Mouse (Mus musculus) neural tube, embryonic 12.5 days (tissue): ENCODE data around the gene Nmrk2. TPM values are rescaled to one million over a fixed set of nuclear protein-coding genes. Genes with fewer than 3 reads are reported as not detected.

Experiments
- ATAC-seq: fragments of 200-750 bp; cut with Nextera tagmentation; 2 replicates; pipeline ENCODE4 v1.8.0; 2017; ENCODE audit warnings: low read depth, mild to moderate bottlenecking, moderate TSS enrichment, moderate library complexity; ENCODE audit not compliant: low FRiP score
- H3K27ac ChIP-seq: fragments of 300-500 bp; sonication (generic); 2 replicates; pipeline ENCODE4 v1.5.1; 2016
- H3K27me3 ChIP-seq: fragments of 300-500 bp; sonication (generic); replicated peaks from 2 replicates; pipeline ENCODE4 v1.6.1; 2016; ENCODE audit warnings: mild to moderate bottlenecking
- H3K36me3 ChIP-seq: fragments of 300-500 bp; sonication (generic); 2 replicates; pipeline ENCODE4 v1.6.1; 2016; ENCODE audit warnings: mild to moderate bottlenecking
- H3K4me1 ChIP-seq: fragments of 300-500 bp; sonication (generic); 2 replicates; pipeline ENCODE4 v1.6.1; 2016
- H3K4me2 ChIP-seq: fragments of 300-500 bp; sonication (generic); replicated peaks from 2 replicates; pipeline ENCODE4 v1.6.1; 2016; ENCODE audit warnings: mild to moderate bottlenecking
- H3K4me3 ChIP-seq: fragments of 300-500 bp; sonication (generic); 2 replicates; pipeline ENCODE4 v1.5.1; 2016
- H3K9ac ChIP-seq: fragments of 300-500 bp; sonication (generic); 2 replicates; pipeline ENCODE4 v1.6.1; 2016; ENCODE audit warnings: mild to moderate bottlenecking
- H3K9me3 ChIP-seq: fragments of 300-500 bp; sonication (generic); 2 replicates; pipeline ENCODE4 v1.6.1; 2016; ENCODE audit warnings: mild to moderate bottlenecking
- WGBS: fragments of 180-500 bp; shearing (Covaris S2); methylation state at CpG from one replicate; pipeline ENCODE4 v1.1.7; 2016; 5-methylcytosine and 5-hydroxymethylcytosine counted together
- polyA plus RNA-seq: library from polyadenylated mRNA; unstranded; fragments of >200 nt; fragmentation: Nextera tagmentation; extraction: Ambion mirVana; gene quantifications from 2 replicates; pipeline ENCODE4 v1.2.1, GENCODE M21; 2016

Gene Nmrk2
- polyA plus RNA-seq, 1 experiment from 2014 or later: not detected

DNA sequence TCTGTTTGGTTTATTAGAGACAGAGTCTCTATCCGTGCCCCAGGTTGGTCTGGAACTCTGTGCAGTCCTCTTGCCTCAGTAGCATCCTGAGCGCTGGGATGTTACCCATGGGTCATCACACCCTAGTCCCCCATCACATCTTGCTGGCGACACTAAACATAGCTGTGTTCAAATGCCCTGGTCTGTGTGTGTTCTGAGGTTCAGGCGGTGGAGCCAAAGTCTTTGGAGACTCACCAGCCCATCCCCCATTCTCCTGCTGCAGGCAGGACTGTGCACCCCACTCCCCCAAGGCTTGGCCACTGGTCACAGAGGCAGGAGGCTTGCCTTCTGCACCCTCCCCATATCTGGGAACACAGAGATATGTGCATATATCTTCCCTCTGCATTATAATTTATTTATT is 2.3 kb upstream of the Nmrk2 start:
- H3K36me3 ChIP-seq: peaks cover 26% of the 10 kb centered on the region
- H3K9me3 ChIP-seq: no peaks in the 10 kb centered on the region
- ATAC-seq: 0 out of 2 replicates have a peak, but pooled peaks have one; percentile 26
- no peak overlapping the region for H3K9ac ChIP-seq
- H3K4me1 ChIP-seq: no peaks in the 10 kb centered on the region
- 69% methylated on average over 4 of the region's 4 CpGs for WGBS
- peaks cover 6% of the 10 kb centered on the region; the same call in 1 of the 2 replicates for H3K27me3 ChIP-seq
- no peak overlapping the region for H3K27ac ChIP-seq
- no peak overlapping the region for H3K4me3 ChIP-seq
- no peak overlapping the region for H3K4me2 ChIP-seq

DNA sequence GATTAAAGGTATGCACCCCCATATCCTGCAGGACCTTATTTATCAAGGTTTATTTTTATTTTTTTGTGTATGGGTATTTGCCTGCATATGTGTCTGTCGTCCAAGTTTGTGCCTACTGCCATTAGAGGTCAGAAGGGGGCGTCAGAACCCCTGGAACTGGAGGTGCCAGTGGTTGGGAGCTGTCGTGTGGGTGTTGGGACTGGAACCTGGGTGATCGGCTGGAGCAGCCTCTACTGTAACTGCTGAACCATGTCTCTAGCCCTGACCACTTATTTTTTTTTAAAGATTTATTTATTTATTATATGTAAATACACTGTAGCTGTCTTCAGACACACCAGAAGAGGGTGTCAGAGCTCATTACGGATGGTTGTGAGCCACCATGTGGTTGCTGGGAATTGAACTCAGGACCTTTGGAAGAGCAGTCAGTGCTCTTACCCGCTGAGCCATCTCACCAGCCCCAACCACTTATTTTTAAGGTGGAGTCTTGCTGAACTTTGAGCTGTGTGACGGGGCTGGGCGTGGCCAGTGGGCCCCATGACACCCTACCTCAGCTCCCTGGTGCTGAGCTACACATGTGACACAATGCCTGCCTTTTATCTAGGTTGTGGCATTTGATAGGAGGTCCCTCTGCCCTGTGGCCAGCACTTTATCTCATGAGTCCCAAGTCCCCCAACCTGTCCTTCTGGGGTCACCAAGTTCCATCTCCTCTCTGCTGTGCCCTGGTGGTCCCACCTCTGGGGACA is 1.3 kb upstream of the Nmrk2 start:
- Histone ChIP-seq H3K27me3 (peaks cover 4% of the 10 kb centered on the region; the same call in 1 of the 2 replicates), H3K4me3 (no peak overlapping the region), H3K9ac (no peak overlapping the region), H3K4me1 (no peaks in the 10 kb centered on the region), H3K27ac (no peak overlapping the region), H3K9me3 (no peaks in the 10 kb centered on the region), H3K36me3 (peaks cover 19% of the 10 kb centered on the region), H3K4me2 (no peak overlapping the region)
- 70% methylated on average over 8 of the region's 8 CpGs for WGBS
- no peak for ATAC-seq

DNA sequence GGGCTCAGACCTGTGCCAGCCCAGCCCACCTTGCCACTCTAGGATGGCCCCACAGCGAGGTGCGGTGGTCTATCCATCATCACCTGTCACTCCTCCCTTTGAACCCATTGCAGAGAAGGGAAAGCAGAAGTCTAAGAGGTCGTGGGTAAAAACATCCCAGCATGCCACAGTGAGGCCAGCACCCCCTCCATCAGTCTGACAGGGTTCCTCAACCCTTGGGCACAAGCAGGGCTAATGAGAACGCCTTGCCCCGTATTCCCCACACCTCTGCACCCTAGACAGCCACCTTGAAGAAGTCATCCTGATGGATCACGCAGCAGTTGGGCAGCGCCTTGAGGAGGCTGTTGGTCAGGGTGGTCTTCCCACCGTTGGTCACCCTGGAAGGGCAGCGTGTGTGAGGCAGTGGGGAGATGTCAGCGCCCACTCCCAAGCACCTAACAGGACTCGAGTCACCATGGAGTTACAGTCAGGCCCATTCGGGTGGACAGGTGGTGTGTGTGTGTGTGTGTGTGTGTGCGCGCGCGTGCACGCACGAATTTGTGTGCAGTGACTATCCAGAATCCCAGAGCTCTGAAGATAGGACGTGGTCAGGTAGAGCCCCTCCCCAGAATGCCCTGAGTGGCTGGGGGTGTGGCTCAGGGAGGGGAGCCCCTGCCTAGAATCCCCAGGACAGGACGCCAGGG is 1.1 kb downstream of the Nmrk2 start:
- Histone ChIP-seq H3K36me3 (peaks cover 5% of the 10 kb centered on the region; the same call in 1 of the 2 replicates), H3K4me2 (no peak overlapping the region), H3K27me3 (peaks cover 22% of the 10 kb centered on the region), H3K27ac (no peak overlapping the region), H3K9ac (no peak overlapping the region), H3K4me1 (no peaks in the 10 kb centered on the region), H3K4me3 (no peak overlapping the region), H3K9me3 (no peaks in the 10 kb centered on the region)
- 78% methylated on average over 20 of the region's 20 CpGs for WGBS
- no peak for ATAC-seq

DNA sequence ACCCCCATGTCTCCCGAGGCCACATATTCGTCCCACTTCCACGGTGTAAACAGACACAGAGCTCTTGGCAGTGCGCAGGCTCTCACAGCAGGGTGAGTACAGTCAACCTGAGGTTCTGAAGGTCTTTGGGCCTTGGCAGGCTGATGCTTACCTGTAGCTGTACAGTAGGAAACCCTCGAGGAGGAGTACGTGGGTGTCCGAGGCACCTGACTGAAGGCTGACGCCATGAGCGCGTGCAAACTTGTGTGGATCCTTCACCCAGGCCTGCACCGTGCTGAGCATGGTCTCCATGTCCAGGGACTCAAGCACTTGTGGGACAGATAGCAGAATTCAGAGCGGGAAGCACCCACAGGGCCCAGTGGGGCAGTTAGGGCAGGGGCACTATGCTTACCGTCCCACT is 1.7 kb downstream of the Nmrk2 start:
- Histone ChIP-seq H3K36me3 (peaks cover 3% of the 10 kb centered on the region; the same call in 1 of the 2 replicates), H3K4me1 (no peaks in the 10 kb centered on the region), H3K4me3 (no peak overlapping the region), H3K27me3 (peaks cover 28% of the 10 kb centered on the region), H3K9ac (no peak overlapping the region), H3K9me3 (no peaks in the 10 kb centered on the region), H3K4me2 (no peak overlapping the region), H3K27ac (no peak overlapping the region)
- no peak for ATAC-seq
- WGBS: 85% methylated on average over 13 of the region's 13 CpGs

DNA sequence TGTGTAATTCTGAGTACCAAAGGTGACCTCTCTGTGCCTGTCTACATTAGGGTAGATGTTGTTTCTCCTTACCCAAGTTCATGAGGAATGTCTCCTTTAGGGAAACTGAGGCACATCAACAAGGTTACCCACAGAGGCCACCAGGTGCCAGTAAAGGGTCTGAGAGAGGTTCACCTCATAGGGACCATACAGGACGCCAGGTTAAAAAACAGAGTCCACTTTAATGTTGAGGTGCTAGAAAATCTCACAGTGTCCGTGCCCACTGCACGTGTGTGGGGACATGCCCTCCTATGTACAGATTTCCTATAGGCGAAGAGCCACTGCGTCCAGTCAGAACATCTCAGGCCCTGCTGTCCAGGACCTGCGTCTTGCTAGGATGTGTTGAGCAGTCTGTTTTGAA is 2.9 kb downstream of the Nmrk2 start:
- Histone ChIP-seq H3K36me3 (no peaks in the 10 kb centered on the region), H3K4me2 (no peak overlapping the region), H3K9ac (no peak overlapping the region), H3K27ac (no peak overlapping the region), H3K27me3 (peaks cover 39% of the 10 kb centered on the region), H3K4me1 (peaks cover 2% of the 10 kb centered on the region; the same call in 1 of the 2 replicates), H3K9me3 (no peaks in the 10 kb centered on the region), H3K4me3 (no peak overlapping the region)
- 85% methylated on average over 6 of the region's 6 CpGs for WGBS
- ATAC-seq: no peak

DNA sequence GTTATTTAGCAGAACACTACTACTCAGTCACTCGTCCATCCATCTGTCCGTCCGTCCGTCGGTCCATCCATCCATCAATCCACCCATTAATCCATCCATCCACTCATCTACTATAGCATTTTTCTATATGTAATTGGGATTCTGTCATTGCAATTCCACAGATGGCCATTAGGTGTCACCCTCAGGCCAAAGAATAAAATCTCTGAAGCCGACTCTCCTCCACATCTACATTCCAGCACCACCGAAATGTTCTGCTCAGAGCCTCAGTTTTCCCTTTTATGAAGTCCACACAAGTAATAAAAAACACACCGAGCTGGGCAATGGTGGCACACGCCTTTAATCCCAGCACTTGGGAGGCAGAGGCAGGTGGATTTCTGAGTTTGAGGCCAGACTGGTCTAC is 3.6 kb downstream of the Nmrk2 start:
- H3K36me3 ChIP-seq: no peaks in the 10 kb centered on the region
- no peaks in the 10 kb centered on the region for H3K9me3 ChIP-seq
- 5% methylated on average over 9 of the region's 9 CpGs for whole genome bisulfite sequencing
- no peak overlapping the region for H3K9ac ChIP-seq
- no peak overlapping the region for H3K4me3 ChIP-seq
- ATAC-seq: no peak
- H3K4me1 ChIP-seq: peaks cover 5% of the 10 kb centered on the region
- H3K4me2 ChIP-seq: no peak overlapping the region
- peaks cover 42% of the 10 kb centered on the region for H3K27me3 ChIP-seq
- no peak overlapping the region for H3K27ac ChIP-seq

DNA sequence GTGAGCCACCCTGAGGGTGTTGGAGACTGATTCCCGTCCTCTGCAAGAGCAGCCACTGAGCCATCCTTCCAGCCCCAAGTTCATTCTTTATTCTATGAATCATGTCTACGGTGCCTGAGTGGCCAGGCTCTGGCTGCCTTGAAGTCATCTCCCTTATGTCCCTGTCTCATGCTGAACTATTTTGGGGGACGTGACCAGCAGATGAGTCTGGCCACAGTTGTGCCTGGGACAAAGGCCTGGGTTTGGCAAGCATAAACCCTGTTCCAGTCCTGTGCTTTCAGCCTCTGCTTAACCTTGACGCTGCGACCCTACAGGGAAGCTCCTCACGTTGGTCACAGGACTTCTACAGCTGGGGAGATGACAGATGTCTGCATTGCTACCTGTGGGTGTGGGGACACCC is 4.5 kb downstream of the Nmrk2 start:
- Histone ChIP-seq H3K9ac (no peak overlapping the region), H3K4me3 (no peak overlapping the region), H3K27ac (no peak overlapping the region), H3K36me3 (no peaks in the 10 kb centered on the region), H3K9me3 (no peaks in the 10 kb centered on the region), H3K4me2 (no peak overlapping the region), H3K4me1 (peaks cover 13% of the 10 kb centered on the region), H3K27me3 (peaks cover 42% of the 10 kb centered on the region)
- WGBS: 53% methylated on average over 6 of the region's 6 CpGs
- no peak for ATAC-seq

DNA sequence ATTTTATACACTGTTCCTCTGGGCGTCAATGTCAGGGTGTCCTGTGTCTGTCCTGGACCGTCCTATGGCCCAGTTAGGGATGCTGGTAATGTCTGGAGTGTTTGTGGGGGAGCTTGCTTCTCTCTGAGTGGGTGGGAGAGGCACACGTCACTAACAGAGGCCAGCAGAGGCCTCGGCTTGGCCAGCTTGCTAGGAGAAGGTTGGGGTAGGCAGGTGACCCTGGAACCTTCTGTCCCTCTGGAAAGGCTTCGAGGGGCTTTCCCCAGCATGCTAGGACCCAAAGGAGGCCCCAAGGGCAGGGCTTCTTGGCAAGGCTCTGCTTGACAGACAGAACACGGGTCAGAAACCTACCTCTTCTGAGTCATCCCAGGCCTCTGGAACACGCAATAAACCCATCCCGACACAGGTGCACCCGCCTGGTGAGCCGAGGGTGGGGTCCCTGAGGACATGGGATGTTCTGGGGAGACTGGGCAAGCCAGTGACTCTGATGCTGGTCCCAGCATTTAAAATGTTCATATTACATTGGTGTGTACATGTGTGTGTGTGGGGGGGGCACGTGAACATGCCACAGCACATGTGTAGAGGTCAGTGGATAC is 5.3 kb downstream of the Nmrk2 start:
- no peak overlapping the region for H3K9ac ChIP-seq
- H3K36me3 ChIP-seq: no peaks in the 10 kb centered on the region
- H3K27me3 ChIP-seq: peaks cover 42% of the 10 kb centered on the region
- H3K27ac ChIP-seq: no peak overlapping the region
- no peak for ATAC-seq
- peaks cover 19% of the 10 kb centered on the region for H3K4me1 ChIP-seq
- H3K4me3 ChIP-seq: no peak overlapping the region
- no peak overlapping the region for H3K4me2 ChIP-seq
- 65% methylated on average over 11 of the region's 11 CpGs for WGBS
- no peaks in the 10 kb centered on the region for H3K9me3 ChIP-seq

DNA sequence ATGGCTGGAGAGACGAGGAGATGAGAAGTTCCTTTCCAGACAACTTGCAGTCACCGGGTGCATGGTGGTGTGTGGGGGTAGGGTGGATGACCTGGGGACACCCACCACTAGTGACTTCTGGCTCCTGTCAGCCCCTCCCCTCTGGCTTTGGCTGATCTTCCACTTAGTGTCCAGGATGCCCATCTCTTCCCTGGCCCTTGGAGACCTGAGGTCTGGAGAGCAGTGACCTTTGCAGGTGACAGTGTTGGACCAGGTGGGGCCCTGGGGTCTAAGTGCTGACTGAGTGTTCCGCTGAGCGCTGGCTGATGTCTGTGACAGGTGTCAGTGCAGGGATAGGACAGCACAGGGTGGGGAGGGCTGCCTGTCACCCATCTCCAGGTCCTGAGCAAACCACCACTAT is 6.6 kb downstream of the Nmrk2 start:
- WGBS: 77% methylated on average over 4 of the region's 4 CpGs
- Histone ChIP-seq H3K4me2 (no peak overlapping the region), H3K4me1 (peaks cover 19% of the 10 kb centered on the region), H3K9ac (no peak overlapping the region), H3K36me3 (peaks cover 11% of the 10 kb centered on the region), H3K9me3 (no peaks in the 10 kb centered on the region), H3K4me3 (no peak overlapping the region), H3K27ac (no peak overlapping the region), H3K27me3 (peaks cover 42% of the 10 kb centered on the region)
- ATAC-seq: no peak

DNA sequence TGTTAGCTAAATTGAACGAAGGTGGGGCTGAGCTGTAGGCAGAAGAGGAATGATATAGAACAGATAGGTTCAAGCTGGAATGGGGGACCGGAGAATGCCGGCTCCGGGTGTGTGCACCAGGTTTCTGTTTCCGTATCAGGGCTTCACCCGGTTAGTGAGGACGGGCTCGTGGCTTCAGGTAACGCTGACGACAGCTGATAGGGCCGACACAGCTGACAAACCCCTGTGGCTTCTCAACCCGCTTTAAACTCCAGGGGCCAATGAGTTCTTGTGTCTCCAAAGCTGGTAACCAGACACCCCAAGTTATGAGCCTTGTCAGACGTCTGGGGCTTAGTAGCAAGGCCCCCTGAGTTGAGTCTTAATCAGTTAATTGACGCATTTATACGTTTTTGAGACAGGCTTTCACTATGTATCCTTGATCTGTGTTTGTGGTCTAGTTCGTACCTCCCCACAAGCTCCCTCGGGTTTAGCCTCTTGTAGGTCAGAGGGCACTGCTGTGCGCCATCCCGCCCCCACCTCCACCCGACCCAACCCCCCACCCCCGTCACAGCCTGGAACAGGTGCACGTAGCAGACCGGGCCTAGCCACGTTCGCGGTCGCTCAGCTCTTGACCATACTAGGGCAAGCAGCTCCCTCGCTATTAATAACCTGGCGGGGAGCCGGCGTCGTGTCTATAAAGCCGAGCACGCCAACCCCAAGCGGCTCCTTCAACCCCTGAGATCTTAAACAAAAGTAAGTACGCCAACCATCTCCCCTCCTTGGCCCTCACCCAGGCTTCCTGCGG is 7.7 kb downstream of the Nmrk2 start:
- no peak overlapping the region for H3K27ac ChIP-seq
- H3K4me2 ChIP-seq: 0 out of 2 replicates have a peak overlapping the region, but pooled peaks have one; percentile 3
- peaks cover 41% of the 10 kb centered on the region for H3K27me3 ChIP-seq
- peaks cover 19% of the 10 kb centered on the region for H3K4me1 ChIP-seq
- 0 out of 2 replicates have a peak overlapping the region, but pooled peaks have one; percentile 33 for H3K9ac ChIP-seq
- H3K4me3 ChIP-seq: no peak overlapping the region
- no peak for ATAC-seq
- peaks cover 19% of the 10 kb centered on the region for H3K36me3 ChIP-seq
- 17% methylated on average over 37 of the region's 37 CpGs for WGBS
- no peaks in the 10 kb centered on the region for H3K9me3 ChIP-seq

DNA sequence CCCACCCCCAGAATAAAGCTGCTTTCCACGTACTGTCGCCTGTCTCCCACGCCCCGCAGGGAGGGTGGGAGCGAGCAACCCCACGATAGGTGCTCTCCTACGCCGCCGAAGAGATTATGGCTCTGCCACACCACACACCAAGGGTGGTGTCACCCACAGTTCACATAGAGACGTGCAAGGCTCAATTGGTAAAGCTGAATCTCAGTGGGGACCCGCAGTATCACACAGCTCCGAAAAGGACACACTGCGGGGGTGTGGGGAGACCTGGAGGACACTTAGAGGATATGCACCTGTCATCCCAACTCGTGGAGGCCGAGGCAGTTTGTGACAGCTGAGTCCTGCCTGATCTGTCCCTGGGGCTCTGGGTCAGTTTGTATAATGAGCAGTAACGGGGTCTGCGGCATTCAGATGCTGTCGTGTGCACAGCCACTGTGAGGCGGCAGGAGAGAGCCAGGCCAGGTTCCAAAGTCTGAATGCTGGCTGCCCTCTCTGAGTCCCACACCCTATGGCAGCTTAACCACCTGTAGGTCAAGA is 8.8 kb downstream of the Nmrk2 start:
- Histone ChIP-seq H3K4me1 (peaks cover 19% of the 10 kb centered on the region), H3K9me3 (no peaks in the 10 kb centered on the region), H3K4me3 (peak overlapping the region; percentile 67), H3K27ac (peak overlapping the region; percentile 94), H3K36me3 (peaks cover 24% of the 10 kb centered on the region), H3K27me3 (peaks cover 37% of the 10 kb centered on the region), H3K9ac (peak overlapping the region; percentile 77), H3K4me2 (peak overlapping the region; percentile 96)
- WGBS: 4% methylated on average over 19 of the region's 19 CpGs
- ATAC-seq: peak; percentile 61
